Comparison of ENCODE assay signal across 8 mouse cellular contexts in genomic region chrX:20658891-20659406, GRCm38 (mm10). TPM values are rescaled to one million over a fixed set of nuclear protein-coding genes. Genes with fewer than 3 reads are reported as not detected.
A peak's percentile ranks its signal among the peaks of the same experiment; 100 is the strongest.
DNase-seq lines count a peak whose midpoint lies in the region; ATAC-seq and TF ChIP-seq lines count a peak whose summit lies in the region.

No protein-coding gene starts in this region.

- TF ChIP-seq EP300 in ES-Bruce4 (IDR thresholded peaks at IDR 0.05; ENCODE audit: insufficient read depth, low read depth, low read length): no peak
- TF ChIP-seq EP300 in stomach, postnatal 0 days (optimal IDR thresholded peaks at IDR 0.05): no peak

- TF ChIP-seq POLR2A in ES-Bruce4 (IDR thresholded peaks at IDR 0.05; ENCODE audit: insufficient read depth, low read length): no peak

- H3K4me1 ChIP-seq in ES-Bruce4 (ENCODE audit: control insufficient read depth, insufficient read depth, low read length): no peaks in the 10 kb centered on the region
- H3K4me1 ChIP-seq in embryonic facial prominence, embryonic 15.5 days: peaks cover 3% of the 10 kb centered on the region; the same call in 1 of the 2 replicates
- H3K4me1 ChIP-seq in stomach, postnatal 0 days (replicated peaks; ENCODE audit: control insufficient read depth, insufficient read depth): no peaks in the 10 kb centered on the region

- ATAC-seq in CD4-positive, CD25-positive, alpha-beta regulatory T cell, adult 4 months: no peak
- ATAC-seq in embryonic facial prominence, embryonic 15.5 days (ENCODE audit: insufficient number of reproducible peaks, low FRiP score, low TSS enrichment, low read depth): no peak
- no peak for ATAC-seq in stomach, postnatal 0 days (ENCODE audit: low FRiP score, low TSS enrichment)

- H3K27ac ChIP-seq in ES-Bruce4 (ENCODE audit: insufficient read depth, low read length): no peak overlapping the region
- H3K27ac ChIP-seq in embryonic facial prominence, embryonic 15.5 days (replicated peaks): peak overlapping the region; percentile 79; the same call in 1 of the 2 replicates
- H3K27ac ChIP-seq in stomach, postnatal 0 days (replicated peaks): no peak overlapping the region

- peak overlapping the region; percentile 60 for H3K9ac ChIP-seq in ES-Bruce4 (ENCODE audit: low read depth, poor library complexity, severe bottlenecking)
- H3K9ac ChIP-seq in embryonic facial prominence, embryonic 15.5 days: peak overlapping the region; percentile 23; the same call in 1 of the 2 replicates
- H3K9ac ChIP-seq in stomach, postnatal 0 days (ENCODE audit: low read length): peak overlapping the region; percentile 50

- peak overlapping the region; percentile 81 for H3K4me3 ChIP-seq in ES-Bruce4 (ENCODE audit: low read depth, low read length)
- peak overlapping the region; percentile 52 for H3K4me3 ChIP-seq in embryonic facial prominence, embryonic 15.5 days (replicated peaks)
- H3K4me3 ChIP-seq in stomach, postnatal 0 days (ENCODE audit: low read depth, low read length): peak overlapping the region; percentile 46

- no peaks in the 10 kb centered on the region for H3K36me3 ChIP-seq in ES-Bruce4 (ENCODE audit: control insufficient read depth, insufficient read depth, low read length, poor library complexity, severe bottlenecking)
- H3K36me3 ChIP-seq in embryonic facial prominence, embryonic 15.5 days: no peaks in the 10 kb centered on the region
- H3K36me3 ChIP-seq in stomach, postnatal 0 days (ENCODE audit: control insufficient read depth, insufficient read depth, low read length): no peaks in the 10 kb centered on the region

- H3K4me2 ChIP-seq in embryonic facial prominence, embryonic 15.5 days (replicated peaks): peak overlapping the region; percentile 71
- peak overlapping the region; percentile 70 for H3K4me2 ChIP-seq in stomach, postnatal 0 days (replicated peaks; ENCODE audit: low read depth)

- DNase-seq in CD4-positive, CD25-positive, alpha-beta regulatory T cell, adult 2 months (ENCODE audit: low read depth, low spot score): peak; percentile 43
- DNase-seq in induced T-regulatory cell, adult 2 months (ENCODE audit: low read depth): peak; percentile 53
- peak; percentile 3 for DNase-seq in lung, postnatal 10 days
- DNase-seq in stomach, postnatal 0 days (ENCODE audit: low spot score): peak; percentile 15
- no peak for DNase-seq in urinary bladder, postnatal 14 days (ENCODE audit: low spot score)

- TF ChIP-seq CTCF in ES-Bruce4 (IDR thresholded peaks at IDR 0.05; ENCODE audit: low read depth, low read length): no peak
- TF ChIP-seq CTCF in stomach, postnatal 0 days (IDR thresholded peaks at IDR 0.05; ENCODE audit: low read depth): peak; percentile 7; the same call in 1 of the 2 replicates

- H3K9me3 ChIP-seq in ES-Bruce4 (replicated peaks; ENCODE audit: control insufficient read depth, insufficient read depth, low read length, poor library complexity, severe bottlenecking): no peaks in the 10 kb centered on the region
- H3K9me3 ChIP-seq in embryonic facial prominence, embryonic 15.5 days (replicated peaks): no peaks in the 10 kb centered on the region
- H3K9me3 ChIP-seq in stomach, postnatal 0 days (ENCODE audit: control insufficient read depth, low read length): no peaks in the 10 kb centered on the region

- 14% methylated on average over 24 of the region's 24 CpGs for WGBS in embryonic facial prominence, embryonic 15.5 days
- 9% methylated on average over 24 of the region's 24 CpGs for WGBS in stomach, postnatal 0 days

- no peaks in the 10 kb centered on the region for H3K27me3 ChIP-seq in ES-Bruce4 (ENCODE audit: control insufficient read depth, insufficient read depth, low read length, poor library complexity, severe bottlenecking)
- no peaks in the 10 kb centered on the region for H3K27me3 ChIP-seq in embryonic facial prominence, embryonic 15.5 days
- H3K27me3 ChIP-seq in stomach, postnatal 0 days (ENCODE audit: control insufficient read depth, insufficient read depth, low read length): no peaks in the 10 kb centered on the region

RNA-seq across cellular contexts. Expression of gene Uba1, which starts 0.8 kb away (rescaled TPM):
- polyA plus RNA-seq in CD4-positive, CD25-positive, alpha-beta regulatory T cell, adult 4 months (2017; shearing (Covaris generic)): 100 to 1,000 TPM; 112 to 149 TPM
- 387 and 391 TPM in 2 replicates for polyA plus RNA-seq in ES-Bruce4 (2011; ENCODE audit: insufficient read depth, insufficient read length, low read depth, missing spikeins)
- polyA plus RNA-seq in embryonic facial prominence, embryonic 15.5 days (2015; fragmentation: Nextera tagmentation; extraction: Ambion mirVana): 188 and 195 TPM in 2 replicates
- polyA plus RNA-seq in stomach, postnatal 0 days (2015; fragmentation: Nextera tagmentation; extraction: Ambion mirVana): 89.4 and 93.1 TPM in 2 replicates

RNA-seq across cellular contexts. Expression of gene Cdk16, which starts 28.8 kb away (rescaled TPM):
- polyA plus RNA-seq in CD4-positive, CD25-positive, alpha-beta regulatory T cell, adult 4 months (2017; shearing (Covaris generic)): 10 to 100 TPM; 10.3 to 11.1 TPM
- polyA plus RNA-seq in ES-Bruce4 (2011; ENCODE audit: insufficient read depth, insufficient read length, low read depth, missing spikeins): 83.3 and 94.9 TPM in 2 replicates
- 126 and 139 TPM in 2 replicates for polyA plus RNA-seq in embryonic facial prominence, embryonic 15.5 days (2015; fragmentation: Nextera tagmentation; extraction: Ambion mirVana)
- polyA plus RNA-seq in stomach, postnatal 0 days (2015; fragmentation: Nextera tagmentation; extraction: Ambion mirVana): 47.3 and 53.5 TPM in 2 replicates

RNA-seq across cellular contexts. Expression of gene Ndufb11, which starts 41.5 kb away (rescaled TPM):
- 100 to 1,000 TPM; 218 to 246 TPM for polyA plus RNA-seq in CD4-positive, CD25-positive, alpha-beta regulatory T cell, adult 4 months (2017; shearing (Covaris generic))
- polyA plus RNA-seq in ES-Bruce4 (2011; ENCODE audit: insufficient read depth, insufficient read length, low read depth, missing spikeins): 110 and 121 TPM in 2 replicates
- 222 and 231 TPM in 2 replicates for polyA plus RNA-seq in embryonic facial prominence, embryonic 15.5 days (2015; fragmentation: Nextera tagmentation; extraction: Ambion mirVana)
- polyA plus RNA-seq in stomach, postnatal 0 days (2015; fragmentation: Nextera tagmentation; extraction: Ambion mirVana): 316 and 334 TPM in 2 replicates

RNA-seq across cellular contexts. Expression of gene Rbm10, which starts 41.6 kb away (rescaled TPM):
- polyA plus RNA-seq in CD4-positive, CD25-positive, alpha-beta regulatory T cell, adult 4 months (2017; shearing (Covaris generic)): 10 to 100 TPM; 37.6 to 61.7 TPM
- 40.5 and 41.4 TPM in 2 replicates for polyA plus RNA-seq in ES-Bruce4 (2011; ENCODE audit: insufficient read depth, insufficient read length, low read depth, missing spikeins)
- polyA plus RNA-seq in embryonic facial prominence, embryonic 15.5 days (2015; fragmentation: Nextera tagmentation; extraction: Ambion mirVana): 58.8 and 60.4 TPM in 2 replicates
- 17.5 and 17.9 TPM in 2 replicates for polyA plus RNA-seq in stomach, postnatal 0 days (2015; fragmentation: Nextera tagmentation; extraction: Ambion mirVana)

RNA-seq across cellular contexts. Expression of gene Usp11, which starts 44.8 kb away (rescaled TPM):
- 10 to 100 TPM; 17.7 to 21.0 TPM for polyA plus RNA-seq in CD4-positive, CD25-positive, alpha-beta regulatory T cell, adult 4 months (2017; shearing (Covaris generic))
- polyA plus RNA-seq in ES-Bruce4 (2011; ENCODE audit: insufficient read depth, insufficient read length, low read depth, missing spikeins): 50.9 and 52.2 TPM in 2 replicates
- polyA plus RNA-seq in embryonic facial prominence, embryonic 15.5 days (2015; fragmentation: Nextera tagmentation; extraction: Ambion mirVana): 48.6 and 55.7 TPM in 2 replicates
- 3.8 and 4.2 TPM in 2 replicates for polyA plus RNA-seq in stomach, postnatal 0 days (2015; fragmentation: Nextera tagmentation; extraction: Ambion mirVana)
